Mouse (Mus musculus) fibroblast of lung, adult 2 months (primary cell): ENCODE measurements at regions not wholly inside any gene's neighbourhood (a gene's known extent, or its start where the extent isn't known, plus 50 kb on each side); places are given as distances from the start of the nearest gene placed in this dataset.

Source experiments
- DNase-seq: peaks from one replicate; pipeline ENCODE4 v3.0.0-alpha.2; 2011; ENCODE audit warnings: low read depth

GRCm38 (mm10) chr13:119267608-119268300 is 160.6 kb upstream of the Paip1 start:
- no peak for DNase-seq

GRCm38 (mm10) chr13:119268301-119268675 is 160.1 kb upstream of the Paip1 start:
- DNase-seq, result no peak

GRCm38 (mm10) chr13:119275500-119275899 is 152.9 kb upstream of the Paip1 start:
- no peak for DNase-seq

- DNase-seq, result no peak
These were observed 151.0 kb upstream of the Paip1 start for GRCm38 (mm10) chr13:119277308-119277948.

GRCm38 (mm10) chr13:119279449-119279848 is 149.0 kb upstream of the Paip1 start:
- no peak for DNase-seq

- DNase-seq, result no peak
These were observed 147.8 kb upstream of the Paip1 start for GRCm38 (mm10) chr13:119280622-119281021.

- no peak for DNase-seq
These were observed 145.0 kb upstream of the Paip1 start for GRCm38 (mm10) chr13:119283448-119283847.

GRCm38 (mm10) chr13:119309238-119309637 is 119.2 kb upstream of the Paip1 start:
- DNase-seq, result no peak

- no peak for DNase-seq
These were observed 118.4 kb upstream of the Paip1 start for GRCm38 (mm10) chr13:119310013-119310412.

GRCm38 (mm10) chr13:119314356-119314755 is 114.0 kb upstream of the Paip1 start:
- no peak for DNase-seq

- peak; percentile 22 for DNase-seq
These were observed 110.0 kb upstream of the Paip1 start for GRCm38 (mm10) chr13:119318358-119318757.

GRCm38 (mm10) chr13:119325510-119325909 is 102.9 kb upstream of the Paip1 start:
- DNase-seq, result no peak

GRCm38 (mm10) chr13:119326877-119327625 is 101.3 kb upstream of the Paip1 start:
- DNase-seq, result no peak

- DNase-seq, result no peak
These were observed 99.7 kb upstream of the Paip1 start for GRCm38 (mm10) chr13:119328731-119329130.

- DNase-seq, result no peak
These were observed 96.6 kb upstream of the Paip1 start for GRCm38 (mm10) chr13:119331815-119332214.

- no peak for DNase-seq
These were observed 94.5 kb upstream of the Paip1 start for GRCm38 (mm10) chr13:119333915-119334314.

GRCm38 (mm10) chr13:119337861-119338260 is 90.5 kb upstream of the Paip1 start:
- DNase-seq, result no peak

- no peak for DNase-seq
These were observed 89.4 kb upstream of the Paip1 start for GRCm38 (mm10) chr13:119339016-119339415.

- no peak for DNase-seq
These were observed 88.6 kb upstream of the Paip1 start for GRCm38 (mm10) chr13:119339762-119340161.

GRCm38 (mm10) chr13:119341833-119342232 is 86.6 kb upstream of the Paip1 start:
- DNase-seq, result no peak

- no peak for DNase-seq
These were observed 85.6 kb upstream of the Paip1 start for GRCm38 (mm10) chr13:119342761-119343160.

GRCm38 (mm10) chr13:119347988-119348387 is 80.4 kb upstream of the Paip1 start:
- DNase-seq, result no peak

GRCm38 (mm10) chr13:119351346-119351745 is 77.1 kb upstream of the Paip1 start:
- no peak for DNase-seq
